Mouse (Mus musculus) midbrain, embryonic 11.5 days (tissue): Measurements from ENCODE around the gene Dnaic1. TPM values are rescaled to one million over a fixed set of nuclear protein-coding genes. Genes with fewer than 3 reads are reported as not detected.

ENCODE experiments used
- ATAC-seq: fragments of 200-750 bp; cut with Nextera tagmentation; 2 replicates; pipeline ENCODE4 v1.8.0; 2017; ENCODE audit warnings: moderate TSS enrichment, moderate library complexity; ENCODE audit not compliant: low FRiP score
- DNase-seq: peaks from one replicate; pipeline ENCODE4 v3.0.0; 2015; ENCODE audit warnings: low spot score; ENCODE audit errors: missing footprints
- H3K27ac ChIP-seq: fragments of 300-500 bp; sonication (generic); 2 replicates; pipeline ENCODE4 v1.5.1; 2014; ENCODE audit warnings: low read depth, low read length
- H3K27me3 ChIP-seq: fragments of 300-500 bp; sonication (generic); 2 replicates; pipeline ENCODE4 v1.6.1; 2014; ENCODE audit warnings: mild to moderate bottlenecking, low read length, moderate library complexity, mixed read lengths; ENCODE audit not compliant: control insufficient read depth, insufficient read depth
- H3K36me3 ChIP-seq: fragments of 300-500 bp; sonication (generic); 2 replicates; pipeline ENCODE4 v1.6.1; 2014; ENCODE audit warnings: mild to moderate bottlenecking, low read length, moderate library complexity, mixed read lengths; ENCODE audit not compliant: control insufficient read depth, insufficient read depth
- H3K4me1 ChIP-seq: fragments of 300-500 bp; sonication (generic); 2 replicates; pipeline ENCODE4 v1.6.1; 2014; ENCODE audit warnings: low read length; ENCODE audit not compliant: control insufficient read depth, insufficient read depth
- H3K4me2 ChIP-seq: fragments of 300-500 bp; sonication (generic); 2 replicates; pipeline ENCODE4 v1.6.1; 2014; ENCODE audit warnings: mild to moderate bottlenecking, moderate library complexity
- H3K4me3 ChIP-seq: fragments of 300-500 bp; sonication (generic); 2 replicates; pipeline ENCODE4 v1.5.1; 2014; ENCODE audit warnings: low read depth, low read length
- H3K9ac ChIP-seq: fragments of 300-500 bp; sonication (generic); 2 replicates; pipeline ENCODE4 v1.6.1; 2014; ENCODE audit warnings: low read length
- H3K9me3 ChIP-seq: fragments of 300-500 bp; sonication (generic); 2 replicates; pipeline ENCODE4 v1.6.1; 2016; ENCODE audit warnings: low read length; ENCODE audit not compliant: control insufficient read depth
- WGBS: fragments of 180-500 bp; shearing (Covaris S2); extraction: QIAGEN DNeasy Blood & Tissue Kit; methylation state at CpG from one replicate; pipeline ENCODE4 v1.1.7; 2014; 5-methylcytosine and 5-hydroxymethylcytosine counted together
- polyA plus RNA-seq: library from polyadenylated mRNA; unstranded; fragments of >200 nt; fragmentation: Nextera tagmentation; extraction: Ambion mirVana; gene quantifications from 2 replicates; pipeline ENCODE4 v1.2.1, GENCODE M21; 2014

Dnaic1 gene
- polyA plus RNA-seq, 1 experiment from 2014 or later: 1.9 TPM

GRCm38 (mm10) chr4:41662723-41663122 is 93.1 kb downstream of the Dnaic1 start:
- Histone ChIP-seq H3K9ac (no peak overlapping the region), H3K4me3 (no peak overlapping the region)

GRCm38 (mm10) chr4:41663614-41664013 is 94.0 kb downstream of the Dnaic1 start:
- Histone ChIP-seq H3K9ac (no peak overlapping the region), H3K36me3 (peaks cover 13% of the 10 kb centered on the region), H3K4me1 (peaks cover 44% of the 10 kb centered on the region), H3K4me3 (no peak overlapping the region), H3K27ac (no peak overlapping the region), H3K9me3 (no peaks in the 10 kb centered on the region), H3K4me2 (no peak overlapping the region), H3K27me3 (no peaks in the 10 kb centered on the region)
- WGBS: 70% methylated on average over 9 of the region's 9 CpGs
- DNase-seq (no peak), ATAC-seq (no peak)

More at GRCm38 (mm10) chr4:41662723-41663122, 93.1 kb downstream of the Dnaic1 start:
- H3K27me3 ChIP-seq: no peaks in the 10 kb centered on the region
- peaks cover 46% of the 10 kb centered on the region for H3K4me1 ChIP-seq
- no peak for DNase-seq
- H3K36me3 ChIP-seq: peaks cover 13% of the 10 kb centered on the region
- no peaks in the 10 kb centered on the region for H3K9me3 ChIP-seq
- no peak for ATAC-seq
- WGBS: 92% methylated on average over 11 of the region's 11 CpGs
- H3K27ac ChIP-seq: no peak overlapping the region
- H3K4me2 ChIP-seq: no peak overlapping the region

GRCm38 (mm10) chr4:41664533-41664932 is 95.0 kb downstream of the Dnaic1 start:
- DNase-seq (no peak), ATAC-seq (no peak)
- Histone ChIP-seq H3K4me2 (no peak overlapping the region), H3K9me3 (no peaks in the 10 kb centered on the region), H3K4me3 (no peak overlapping the region), H3K9ac (no peak overlapping the region), H3K27ac (no peak overlapping the region), H3K27me3 (no peaks in the 10 kb centered on the region), H3K4me1 (peaks cover 35% of the 10 kb centered on the region), H3K36me3 (peaks cover 13% of the 10 kb centered on the region)
- WGBS: 61% methylated on average over 7 of the region's 7 CpGs

GRCm38 (mm10) chr4:41665009-41665675 is 95.6 kb downstream of the Dnaic1 start:
- peak; percentile 41; the same call in 1 of the 2 replicates for ATAC-seq
- Histone ChIP-seq H3K36me3 (peaks cover 13% of the 10 kb centered on the region), H3K4me1 (peaks cover 29% of the 10 kb centered on the region), H3K9me3 (no peaks in the 10 kb centered on the region), H3K27me3 (no peaks in the 10 kb centered on the region), H3K4me2 (no peak overlapping the region), H3K27ac (peak overlapping the region; percentile 21; the same call in 1 of the 2 replicates), H3K9ac (0 out of 2 replicates have a peak overlapping the region, but pooled peaks have one; percentile 26), H3K4me3 (no peak overlapping the region)
- DNase-seq: no peak
- 5% methylated on average over 6 of the region's 8 CpGs for WGBS

- no peak overlapping the region for H3K9ac ChIP-seq
- DNase-seq (no peak), ATAC-seq (no peak)
- peaks cover 25% of the 10 kb centered on the region for H3K4me1 ChIP-seq
- H3K27me3 ChIP-seq: no peaks in the 10 kb centered on the region
- H3K4me3 ChIP-seq: no peak overlapping the region
- no peak overlapping the region for H3K4me2 ChIP-seq
- no peaks in the 10 kb centered on the region for H3K9me3 ChIP-seq
- 82% methylated on average over 11 of the region's 11 CpGs for WGBS
- peaks cover 19% of the 10 kb centered on the region for H3K36me3 ChIP-seq
- H3K27ac ChIP-seq: no peak overlapping the region
Measured at GRCm38 (mm10) chr4:41666646-41667045, 97.1 kb downstream of the Dnaic1 start.

GRCm38 (mm10) chr4:41670836-41671235 is 101.3 kb downstream of the Dnaic1 start:
- Histone ChIP-seq H3K9ac (no peak overlapping the region), H3K36me3 (peaks cover 17% of the 10 kb centered on the region), H3K9me3 (no peaks in the 10 kb centered on the region), H3K27me3 (no peaks in the 10 kb centered on the region), H3K4me2 (no peak overlapping the region), H3K4me3 (no peak overlapping the region), H3K27ac (no peak overlapping the region), H3K4me1 (peaks cover 32% of the 10 kb centered on the region)
- DNase-seq (no peak), ATAC-seq (no peak)
- WGBS: 76% methylated on average over 18 of the region's 18 CpGs

GRCm38 (mm10) chr4:41671500-41671899 is 101.9 kb downstream of the Dnaic1 start:
- no peak overlapping the region; the same call in 1 of the 2 replicates for H3K27ac ChIP-seq
- H3K27me3 ChIP-seq: no peaks in the 10 kb centered on the region
- H3K4me3 ChIP-seq: no peak overlapping the region
- no peak overlapping the region for H3K9ac ChIP-seq
- peaks cover 31% of the 10 kb centered on the region for H3K4me1 ChIP-seq
- ATAC-seq: no peak
- no peak for DNase-seq
- 57% methylated on average over 5 of the region's 5 CpGs for WGBS
- H3K36me3 ChIP-seq: peaks cover 17% of the 10 kb centered on the region
- H3K9me3 ChIP-seq: no peaks in the 10 kb centered on the region
- H3K4me2 ChIP-seq: no peak overlapping the region

- peaks cover 17% of the 10 kb centered on the region for H3K36me3 ChIP-seq
- H3K27ac ChIP-seq: peak overlapping the region; percentile 70
- 19% methylated on average over 7 of the region's 8 CpGs for WGBS
- no peak for DNase-seq
- ATAC-seq: peak; percentile 67
- H3K27me3 ChIP-seq: no peaks in the 10 kb centered on the region
- no peak overlapping the region for H3K4me2 ChIP-seq
- H3K4me1 ChIP-seq: peaks cover 31% of the 10 kb centered on the region
- no peak overlapping the region for H3K4me3 ChIP-seq
- peak overlapping the region; percentile 31 for H3K9ac ChIP-seq
- no peaks in the 10 kb centered on the region for H3K9me3 ChIP-seq
Measured at GRCm38 (mm10) chr4:41671963-41672480, 102.4 kb downstream of the Dnaic1 start.

- no peaks in the 10 kb centered on the region for H3K9me3 ChIP-seq
- 30% methylated on average over 8 of the region's 8 CpGs for WGBS
- H3K4me3 ChIP-seq: no peak overlapping the region
- H3K9ac ChIP-seq: peak overlapping the region; percentile 31
- H3K4me2 ChIP-seq: no peak overlapping the region
- no peaks in the 10 kb centered on the region for H3K27me3 ChIP-seq
- H3K27ac ChIP-seq: peak overlapping the region; percentile 70
- DNase-seq (no peak), ATAC-seq (peak; percentile 22; the same call in 1 of the 2 replicates)
- peaks cover 36% of the 10 kb centered on the region for H3K4me1 ChIP-seq
- H3K36me3 ChIP-seq: peaks cover 17% of the 10 kb centered on the region
Measured at GRCm38 (mm10) chr4:41672522-41672963, 103.0 kb downstream of the Dnaic1 start.
